Mouse (Mus musculus) embryonic fibroblast, embryonic 13.5 days (primary cell): ENCODE measurements at regions not wholly inside any gene's neighbourhood (a gene's known extent, or its start where the extent isn't known, plus 50 kb on each side); places are given as distances from the start of the nearest gene placed in this dataset.

Experiments used
- CTCF ChIP-seq: IDR thresholded peaks from 2 replicates; pipeline ENCODE4 v1.5.1; 2011; ENCODE audit warnings: mild to moderate bottlenecking, control low read depth, low read length, moderate library complexity, borderline replicate concordance; ENCODE audit not compliant: insufficient read depth
- POLR2A ChIP-seq: IDR thresholded peaks from 2 replicates; pipeline ENCODE4 v1.6.1; 2011; ENCODE audit warnings: low read depth, mild to moderate bottlenecking, control low read depth, low read length, moderate library complexity

GRCm38 (mm10) chr7:40071313-40071712 lies 553.7 kb downstream of the Zfp619 start:
- TF ChIP-seq POLR2A: no peak
- no peak for TF ChIP-seq CTCF
